Mouse (Mus musculus) intestine, postnatal 0 days (tissue): ENCODE data around the gene Dnal1. TPM values are rescaled to one million over a fixed set of nuclear protein-coding genes. Genes with fewer than 3 reads are reported as not detected.
"Not testable (repeated sequence)": the region's sequence is repeated elsewhere in the genome, so short reads cannot be mapped to it uniquely, and the experiment has no call there.

Source experiments
- ATAC-seq: fragments of 200-750 bp; cut with Nextera tagmentation; 2 replicates; pipeline ENCODE4 v1.8.0; 2017; ENCODE audit warnings: mild to moderate bottlenecking, moderate TSS enrichment, moderate library complexity
- H3K27ac ChIP-seq: fragments of 300-500 bp; sonication (generic); 2 replicates; pipeline ENCODE4 v1.5.1; 2014; ENCODE audit warnings: mild to moderate bottlenecking, low read depth, low read length, moderate library complexity
- H3K27me3 ChIP-seq: fragments of 300-500 bp; sonication (generic); replicated peaks from 2 replicates; pipeline ENCODE4 v1.6.1; 2014; ENCODE audit warnings: low read length, mixed read lengths; ENCODE audit not compliant: control insufficient read depth, insufficient read depth
- H3K36me3 ChIP-seq: fragments of 300-500 bp; sonication (generic); 2 replicates; pipeline ENCODE4 v1.6.1; 2014; ENCODE audit warnings: mild to moderate bottlenecking, moderate library complexity; ENCODE audit not compliant: control insufficient read depth, insufficient read depth
- H3K4me1 ChIP-seq: fragments of 300-500 bp; sonication (generic); replicated peaks from 2 replicates; pipeline ENCODE4 v1.6.1; 2014; ENCODE audit warnings: antibody characterized with exemption, low read length, mixed read lengths; ENCODE audit not compliant: control insufficient read depth, insufficient read depth
- H3K4me2 ChIP-seq: fragments of 300-500 bp; sonication (generic); replicated peaks from 2 replicates; pipeline ENCODE4 v1.6.1; 2014; ENCODE audit warnings: low read depth, mild to moderate bottlenecking, moderate library complexity
- H3K4me3 ChIP-seq: fragments of 300-500 bp; sonication (generic); 2 replicates; pipeline ENCODE4 v1.5.1; 2014; ENCODE audit warnings: low read depth, low read length
- H3K9ac ChIP-seq: fragments of 300-500 bp; sonication (generic); 2 replicates; pipeline ENCODE4 v1.6.1; 2014; ENCODE audit warnings: mild to moderate bottlenecking, low read depth, low read length
- H3K9me3 ChIP-seq: fragments of 300-500 bp; sonication (generic); 2 replicates; pipeline ENCODE4 v1.6.1; 2016; ENCODE audit warnings: mixed run types; ENCODE audit not compliant: control insufficient read depth
- CTCF ChIP-seq: sonication (generic); IDR thresholded peaks from 2 replicates; pipeline ENCODE4 v1.5.1; 2016; ENCODE audit warnings: low read depth, mild to moderate bottlenecking, control low read depth, antibody characterized with exemption, moderate library complexity
- WGBS: fragments of 180-500 bp; shearing (Covaris S2); extraction: QIAGEN DNeasy Blood & Tissue Kit; methylation state at CpG from one replicate; pipeline ENCODE4 v1.1.7; 2014; 5-methylcytosine and 5-hydroxymethylcytosine counted together
- polyA plus RNA-seq: library from polyadenylated mRNA; unstranded; fragments of >200 nt; fragmentation: Nextera tagmentation; extraction: Ambion mirVana; gene quantifications from 2 replicates; pipeline ENCODE4 v1.2.1, GENCODE M21; 2015

Gene Dnal1
- 1.0 and 1.3 TPM in 2 replicates for polyA plus RNA-seq

- Histone ChIP-seq H3K27me3 (no peaks in the 10 kb centered on the region), H3K4me2 (peak within 1 kb of the TSS; percentile 89), H3K4me3 (peak within 1 kb of the TSS; percentile 70), H3K4me1 (no peaks in the 10 kb centered on the region), H3K36me3 (peaks cover 3% of the 10 kb centered on the region; the same call in 1 of the 2 replicates), H3K9me3 (no peaks in the 10 kb centered on the region), H3K9ac (peak within 1 kb of the TSS; percentile 37), H3K27ac (no peak within 1 kb of the TSS)
- TF ChIP-seq CTCF = peak; percentile 42; the same call in 1 of the 2 replicates
- peak; percentile 78; the same call in 1 of the 2 replicates for ATAC-seq
- 4% methylated on average over 31 of the region's 35 CpGs for WGBS
Observed at GRCm38 (mm10) chr12:84114153-84114994, at the start of gene Dnal1. Gene Dnal1, plus strand, starts transcription at chr12:84114366.

- Histone ChIP-seq H3K4me2 (no peak overlapping the region), H3K27ac (no peak overlapping the region), H3K27me3 (no peaks in the 10 kb centered on the region), H3K36me3 (no peaks in the 10 kb centered on the region), H3K4me3 (no peak overlapping the region), H3K4me1 (no peaks in the 10 kb centered on the region), H3K9me3 (no peaks in the 10 kb centered on the region), H3K9ac (no peak overlapping the region)
- no peak for TF ChIP-seq CTCF
- ATAC-seq = no peak
- 76% methylated on average over 8 of the region's 8 CpGs for WGBS
Observed at GRCm38 (mm10) chr12:84064621-84065020, 49.5 kb upstream of the Dnal1 start.

GRCm38 (mm10) chr12:84067752-84068151 is 46.4 kb upstream of the Dnal1 start:
- WGBS = 76% methylated on average over 4 of the region's 4 CpGs
- no peak for TF ChIP-seq CTCF
- no peak overlapping the region for H3K9ac ChIP-seq
- H3K36me3 ChIP-seq = no peaks in the 10 kb centered on the region
- peak overlapping the region; percentile 35 for H3K27ac ChIP-seq
- ATAC-seq = no peak
- no peaks in the 10 kb centered on the region for H3K9me3 ChIP-seq
- H3K4me2 ChIP-seq = no peak overlapping the region
- H3K4me1 ChIP-seq = no peaks in the 10 kb centered on the region
- no peak overlapping the region for H3K4me3 ChIP-seq
- H3K27me3 ChIP-seq = 0 out of 2 replicates have a peak, but pooled peaks cover 3% of the 10 kb centered on the region

- Histone ChIP-seq H3K9ac (no peak overlapping the region), H3K27ac (peak overlapping the region; percentile 63), H3K4me1 (no peaks in the 10 kb centered on the region), H3K4me3 (no peak overlapping the region), H3K9me3 (no peaks in the 10 kb centered on the region), H3K4me2 (0 out of 2 replicates have a peak overlapping the region, but pooled peaks have one; percentile 14), H3K27me3 (0 out of 2 replicates have a peak, but pooled peaks cover 3% of the 10 kb centered on the region), H3K36me3 (no peaks in the 10 kb centered on the region)
- ATAC-seq = peak; percentile 26; the same call in 1 of the 2 replicates
- 67% methylated on average over 8 of the region's 8 CpGs for WGBS
- TF ChIP-seq CTCF = no peak
Observed at GRCm38 (mm10) chr12:84068296-84068695, 45.9 kb upstream of the Dnal1 start.

- no peaks in the 10 kb centered on the region for H3K36me3 ChIP-seq
- H3K4me2 ChIP-seq = peak within 1 kb of the TSS; percentile 67
- H3K27ac ChIP-seq = peak within 1 kb of the TSS; percentile 75
- H3K9me3 ChIP-seq = no peaks in the 10 kb centered on the region
- peak; percentile 76 for ATAC-seq
- H3K4me1 ChIP-seq = no peaks in the 10 kb centered on the region
- TF ChIP-seq CTCF = no peak
- peak within 1 kb of the TSS; percentile 46; the same call in 1 of the 2 replicates for H3K9ac ChIP-seq
- 0 out of 2 replicates have a peak, but pooled peaks cover 3% of the 10 kb centered on the region for H3K27me3 ChIP-seq
- WGBS = 31% methylated on average over 9 of the region's 9 CpGs
- H3K4me3 ChIP-seq = peak within 1 kb of the TSS; percentile 38
Observed at GRCm38 (mm10) chr12:84068986-84069385, 45.2 kb upstream of the Dnal1 start, which contains the start of gene Acot5. Gene Acot5, plus strand, starts transcription at chr12:84069325.

- not testable (repeated sequence) for H3K4me1 ChIP-seq, H3K36me3 ChIP-seq, H3K27me3 ChIP-seq, H3K9me3 ChIP-seq
- Histone ChIP-seq H3K4me3 (peak overlapping the region; percentile 38), H3K27ac (peak overlapping the region; percentile 75), H3K9ac (peak overlapping the region; percentile 46; the same call in 1 of the 2 replicates), H3K4me2 (peak overlapping the region; percentile 67)
- ATAC-seq = peak; percentile 20; the same call in 1 of the 2 replicates
- 3% methylated on average over 37 of the region's 52 CpGs for WGBS
Observed at GRCm38 (mm10) chr12:84069582-84069981, 44.6 kb upstream of the Dnal1 start.
